Mouse (Mus musculus) megakaryocyte, embryonic 14.5 days (primary cell): ENCODE results near the gene 1110008P14Rik. TPM values are rescaled to one million over a fixed set of nuclear protein-coding genes. Genes with fewer than 3 reads are reported as not detected.
A peak's percentile ranks its signal among the peaks of the same experiment; 100 is the strongest.

Experiments
- H3K27me3 ChIP-seq: replicated peaks from 2 replicates; pipeline ENCODE3; 2012; ENCODE audit warnings: inconsistent platforms
- H3K36me3 ChIP-seq: replicated peaks from 2 replicates; pipeline ENCODE3; 2012; ENCODE audit warnings: low read length, inconsistent platforms, mixed read lengths
- H3K4me1 ChIP-seq: 2 replicates; pipeline ENCODE4 v1.6.1; 2012; ENCODE audit warnings: inconsistent platforms
- H3K4me3 ChIP-seq: replicated peaks from 2 replicates; pipeline ENCODE3; 2012; ENCODE audit warnings: moderate library complexity, mild to moderate bottlenecking, inconsistent platforms
- H3K9me3 ChIP-seq: 2 replicates; pipeline ENCODE4 v1.6.1; 2012; ENCODE audit warnings: inconsistent platforms
- FLI1 ChIP-seq: IDR thresholded peaks from 2 replicates; pipeline ENCODE4 v1.6.1; 2012; ENCODE audit warnings: low read length, inconsistent platforms, mixed read lengths
- GATA1 ChIP-seq: IDR thresholded peaks from 3 replicates; pipeline ENCODE4 v1.6.1; 2012; ENCODE audit warnings: mixed read lengths, low read length, inconsistent platforms, borderline replicate concordance
- polyA plus RNA-seq: library from polyadenylated mRNA; stranded (reverse); fragments of >175 nt; gene quantifications from 2 replicates; pipeline ENCODE4 v1.2.3, GENCODE M21; 2012; ENCODE audit warnings: low replicate concordance; ENCODE audit not compliant: insufficient read depth

1110008P14Rik gene
- polyA plus RNA-seq, 1 experiment: 74.3 TPM

DNA sequence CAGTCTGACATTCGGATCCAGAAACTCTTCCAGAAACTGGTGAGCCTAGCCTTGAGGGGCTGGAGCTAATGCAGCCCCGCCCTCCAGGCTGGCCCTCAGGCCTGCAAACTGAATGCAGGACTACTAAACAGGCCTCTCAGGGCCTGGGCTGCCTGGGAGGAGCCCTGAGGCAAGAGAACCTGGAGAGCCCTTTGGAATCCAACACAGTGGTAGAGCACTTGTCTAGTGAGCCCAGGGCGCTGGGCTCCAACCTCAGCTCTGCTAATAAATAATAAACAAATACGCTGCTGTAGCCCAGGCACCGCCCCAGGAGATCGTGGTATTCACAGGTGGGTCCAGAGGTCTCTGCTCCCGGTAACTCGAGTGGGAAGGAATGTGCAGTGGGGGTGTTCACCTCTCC lies 9.1 kb upstream of the 1110008P14Rik start:
- Histone ChIP-seq H3K9me3 (no peaks in the 10 kb centered on the region), H3K4me3 (no peak overlapping the region), H3K27me3 (peaks cover 49% of the 10 kb centered on the region), H3K4me1 (peaks cover 25% of the 10 kb centered on the region), H3K36me3 (no peaks in the 10 kb centered on the region)
- TF ChIP-seq FLI1: no peak
- no peak for TF ChIP-seq GATA1

DNA sequence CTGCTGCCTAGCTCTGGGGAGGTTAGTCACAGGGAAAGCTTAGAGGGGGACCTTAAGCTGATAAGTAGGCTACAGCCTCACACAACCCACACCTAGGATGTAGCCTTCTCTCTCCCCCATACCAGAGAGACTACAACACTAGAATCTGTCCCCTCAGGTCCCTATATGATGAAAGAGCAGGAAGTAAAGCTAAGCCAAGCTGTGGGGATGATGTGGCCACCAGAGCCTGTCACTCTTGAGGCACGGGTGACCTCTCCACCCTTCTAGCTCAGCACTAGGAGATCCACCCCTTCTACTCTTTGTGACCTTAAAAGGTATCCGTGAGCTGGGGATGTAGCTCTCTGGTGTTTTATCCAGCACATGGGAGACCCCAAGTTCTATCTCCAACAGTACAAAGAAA lies 7.4 kb upstream of the 1110008P14Rik start:
- TF ChIP-seq GATA1: no peak
- no peak for TF ChIP-seq FLI1
- Histone ChIP-seq H3K4me1 (peaks cover 22% of the 10 kb centered on the region), H3K27me3 (peaks cover 64% of the 10 kb centered on the region)

DNA sequence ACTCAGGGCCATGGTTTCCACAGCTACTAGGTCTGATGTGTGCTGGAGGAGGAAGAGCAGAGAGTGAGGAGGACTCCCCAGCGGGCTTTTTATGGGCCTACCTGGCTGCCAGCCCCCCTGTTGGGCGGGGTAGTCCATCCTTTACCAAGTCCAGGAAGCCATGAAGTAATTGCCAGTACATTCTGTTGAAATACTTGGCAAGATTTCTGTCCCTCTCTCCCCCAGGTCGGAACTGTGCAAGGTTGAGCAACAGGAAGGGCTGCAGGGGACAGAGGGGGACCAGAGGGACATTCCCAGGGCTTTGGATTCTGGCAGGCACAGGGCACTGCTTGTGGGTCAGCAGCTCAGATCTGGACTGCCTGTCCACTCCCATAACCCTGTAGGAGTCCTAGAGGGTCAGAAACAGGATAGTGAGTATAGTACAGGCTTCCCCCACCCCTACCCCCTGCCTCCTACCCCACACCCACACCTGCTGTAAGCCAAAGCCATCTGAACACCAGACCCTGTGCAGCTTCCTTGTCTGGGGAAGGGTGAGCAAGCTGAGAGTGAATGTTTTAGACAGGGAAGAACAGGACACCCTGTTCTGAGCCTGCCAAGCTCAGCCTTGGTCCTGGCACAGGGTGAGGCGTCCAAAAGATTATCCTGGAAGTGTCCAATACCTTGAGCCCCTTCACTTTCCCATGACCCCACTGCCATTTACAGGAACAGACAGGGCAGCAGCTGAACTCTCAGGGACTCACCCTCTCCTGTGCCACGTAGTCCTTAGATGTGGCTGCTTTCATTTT lies 6.2 kb upstream of the 1110008P14Rik start, which contains the start of gene Lcn2:
Gene Lcn2 (minus strand): TSS at position 547 of the 785 bp plus-strand sequence.
- Histone ChIP-seq H3K4me1 (peaks cover 30% of the 10 kb centered on the region), H3K36me3 (no peaks in the 10 kb centered on the region), H3K4me3 (no peak within 1 kb of the TSS), H3K27me3 (peaks cover 72% of the 10 kb centered on the region), H3K9me3 (no peaks in the 10 kb centered on the region)
- TF ChIP-seq FLI1 (no peak), GATA1 (no peak)

More for the DNA sequence above, 7.4 kb upstream of the 1110008P14Rik start:
- Histone ChIP-seq H3K36me3 (no peaks in the 10 kb centered on the region), H3K4me3 (no peak overlapping the region), H3K9me3 (no peaks in the 10 kb centered on the region)

DNA sequence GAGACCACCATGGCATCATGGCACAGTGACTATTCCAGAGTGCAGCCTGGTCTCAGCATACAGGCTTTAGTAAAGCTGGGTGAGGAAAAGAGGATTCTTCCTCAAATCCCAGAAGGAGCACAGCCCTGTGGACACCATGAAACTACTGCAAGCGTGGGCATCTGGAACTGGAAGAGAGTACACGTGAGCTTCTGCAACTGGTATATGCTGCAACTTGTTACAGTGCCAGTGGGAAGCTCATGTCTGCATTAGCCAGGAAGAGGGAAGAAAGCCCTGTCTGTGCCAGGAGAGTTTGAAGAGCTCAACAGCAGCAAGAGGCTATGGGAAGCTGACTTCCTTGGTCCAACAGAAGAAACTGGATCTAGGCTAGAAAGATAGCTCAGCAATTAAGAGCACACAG lies 951 bp upstream of the 1110008P14Rik start:
- no peak for TF ChIP-seq FLI1
- TF ChIP-seq GATA1: no peak
- Histone ChIP-seq H3K36me3 (peaks cover 25% of the 10 kb centered on the region), H3K27me3 (peaks cover 55% of the 10 kb centered on the region), H3K9me3 (no peaks in the 10 kb centered on the region), H3K4me1 (peaks cover 44% of the 10 kb centered on the region), H3K4me3 (peak overlapping the region; percentile 91)

DNA sequence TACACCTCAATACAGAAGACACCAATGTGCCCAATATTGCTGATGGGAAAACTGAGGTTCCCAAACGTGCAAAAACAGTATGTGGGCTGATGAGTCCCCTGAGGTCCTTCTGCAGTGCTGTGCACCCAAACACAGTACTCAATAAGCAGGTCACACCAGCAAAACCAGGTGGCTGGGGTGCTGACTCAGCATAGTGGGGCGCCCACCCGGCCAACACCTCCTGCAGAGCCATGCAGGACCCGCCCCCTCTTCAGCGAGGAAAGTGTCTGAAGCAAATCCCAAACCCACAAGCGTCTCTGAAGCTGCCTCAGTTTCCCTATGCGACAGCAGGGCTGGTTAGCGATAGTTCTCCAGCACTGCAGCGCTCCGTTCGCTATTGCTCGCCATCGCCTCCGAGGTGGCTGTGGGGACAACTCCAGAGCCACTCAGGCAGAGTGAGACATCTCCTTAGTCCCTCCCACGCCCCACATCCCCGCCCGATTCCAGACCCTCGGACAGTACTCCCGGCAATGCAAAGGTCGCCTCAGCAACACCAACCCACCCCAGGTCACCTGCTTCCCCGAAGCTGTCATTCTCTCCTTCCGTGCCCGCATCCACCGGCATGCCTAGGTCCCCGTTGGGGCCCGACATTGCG lies 480 bp downstream of the 1110008P14Rik start:
- Histone ChIP-seq H3K9me3 (no peaks in the 10 kb centered on the region), H3K4me1 (peaks cover 44% of the 10 kb centered on the region), H3K36me3 (peaks cover 39% of the 10 kb centered on the region), H3K27me3 (peaks cover 41% of the 10 kb centered on the region), H3K4me3 (peak overlapping the region; percentile 91)
- no peak for TF ChIP-seq GATA1
- no peak for TF ChIP-seq FLI1

DNA sequence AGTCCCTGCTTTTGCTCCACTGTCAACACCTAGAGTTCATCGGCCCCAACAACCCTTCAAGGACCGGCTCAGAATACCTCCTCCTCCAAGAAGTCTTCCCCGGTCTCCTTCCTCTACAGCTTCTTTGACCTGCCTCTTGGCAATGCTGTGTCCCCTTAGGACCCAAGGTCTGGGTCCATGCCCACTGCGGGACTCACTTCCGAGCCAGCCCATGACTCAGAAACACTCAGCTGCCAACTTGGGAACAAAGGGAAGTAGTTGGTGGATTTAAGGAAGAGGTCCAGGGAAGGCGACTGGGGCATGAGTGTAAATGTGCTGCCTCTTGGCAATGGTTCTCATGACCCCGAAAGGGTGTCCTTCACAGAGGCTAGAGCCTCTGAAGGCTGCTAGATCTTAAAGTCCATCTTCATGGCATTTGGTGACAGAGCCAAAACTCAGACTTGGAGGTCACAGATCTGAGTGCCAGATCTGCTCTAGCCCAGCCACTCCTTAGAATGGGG lies 1.7 kb downstream of the 1110008P14Rik start:
- peaks cover 29% of the 10 kb centered on the region for H3K27me3 ChIP-seq
- H3K4me3 ChIP-seq: no peak overlapping the region
- TF ChIP-seq FLI1 (no peak), GATA1 (no peak)
- peaks cover 51% of the 10 kb centered on the region for H3K36me3 ChIP-seq
- H3K9me3 ChIP-seq: no peaks in the 10 kb centered on the region
- peaks cover 39% of the 10 kb centered on the region for H3K4me1 ChIP-seq

DNA sequence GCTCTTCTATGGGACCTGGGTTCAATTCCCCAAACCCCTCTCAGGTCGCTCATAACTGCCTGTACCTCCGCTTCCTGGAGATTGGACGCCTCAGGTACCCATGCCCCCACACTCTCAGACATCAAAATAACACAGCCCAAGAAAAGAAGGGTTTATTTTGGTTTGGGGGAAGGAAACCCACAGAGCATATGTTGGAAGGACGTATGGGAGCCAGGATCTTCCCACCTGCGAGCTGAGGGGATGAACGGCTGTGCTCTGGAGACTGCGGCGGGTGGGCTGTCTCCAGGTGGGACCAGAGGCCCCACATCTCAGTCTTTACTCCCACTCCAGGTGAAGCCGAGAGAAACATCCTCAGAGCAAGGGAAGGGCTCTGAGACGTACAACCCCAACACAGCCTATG lies 4.8 kb downstream of the 1110008P14Rik start:
- no peaks in the 10 kb centered on the region for H3K9me3 ChIP-seq
- peaks cover 21% of the 10 kb centered on the region for H3K4me1 ChIP-seq
- TF ChIP-seq GATA1 (no peak), FLI1 (no peak)
- no peak overlapping the region for H3K4me3 ChIP-seq
- H3K36me3 ChIP-seq: peaks cover 77% of the 10 kb centered on the region
- H3K27me3 ChIP-seq: peaks cover 4% of the 10 kb centered on the region

DNA sequence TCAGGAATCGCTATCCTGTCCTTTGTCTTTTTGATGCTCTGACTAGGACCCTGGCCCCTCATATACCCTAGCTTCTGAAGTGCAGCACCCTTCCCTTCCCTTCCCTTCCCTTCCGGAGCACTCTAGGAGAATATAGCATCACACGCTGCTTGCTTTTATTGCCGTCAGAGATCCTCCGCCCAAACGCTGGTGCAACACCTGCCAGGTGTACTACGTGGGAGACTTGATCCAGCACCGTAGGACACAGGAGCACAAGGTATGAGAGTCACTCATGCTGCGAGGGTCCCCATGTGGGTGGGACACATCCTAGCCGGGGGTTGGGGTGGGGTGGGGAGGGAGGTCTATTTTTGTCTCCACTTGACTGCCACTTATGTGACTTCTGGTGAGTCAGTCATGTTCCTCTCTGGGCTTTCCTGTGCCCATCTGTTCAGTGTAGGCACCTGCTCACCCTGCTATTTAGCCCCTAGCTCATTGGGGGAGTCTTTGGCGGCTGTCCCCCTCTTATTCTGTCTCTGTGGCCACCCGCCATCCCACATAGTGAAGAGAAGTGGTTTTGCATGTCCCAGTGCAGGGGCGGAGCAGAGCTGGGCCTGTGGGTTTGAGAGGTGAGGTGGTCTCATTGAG lies 6.3 kb downstream of the 1110008P14Rik start:
- TF ChIP-seq FLI1 (no peak), GATA1 (no peak)
- H3K36me3 ChIP-seq: peaks cover 92% of the 10 kb centered on the region
- H3K27me3 ChIP-seq: peaks cover 2% of the 10 kb centered on the region
- H3K4me1 ChIP-seq: peaks cover 8% of the 10 kb centered on the region
- H3K9me3 ChIP-seq: no peaks in the 10 kb centered on the region
- no peak overlapping the region for H3K4me3 ChIP-seq

DNA sequence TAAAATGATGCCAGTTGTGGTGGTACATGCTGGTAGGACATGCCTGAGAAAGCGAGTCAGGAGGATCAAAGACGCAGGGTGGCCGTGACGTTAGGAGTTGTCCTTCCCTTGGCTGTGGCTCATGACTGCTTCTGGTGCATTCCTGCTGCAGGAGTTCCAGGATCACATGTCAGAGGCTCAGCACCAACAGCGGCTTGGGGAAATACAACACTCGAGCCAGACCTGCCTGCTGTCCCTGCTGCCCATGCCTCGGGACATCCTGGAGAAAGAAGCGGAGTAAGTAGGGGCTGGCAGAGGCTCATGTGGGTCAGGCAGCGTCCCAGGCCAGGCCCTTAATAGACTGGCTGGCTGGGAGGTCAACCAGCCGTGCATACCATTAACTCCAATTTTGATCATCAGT lies 7.5 kb downstream of the 1110008P14Rik start:
- Histone ChIP-seq H3K9me3 (no peaks in the 10 kb centered on the region), H3K36me3 (peaks cover 95% of the 10 kb centered on the region), H3K27me3 (no peaks in the 10 kb centered on the region), H3K4me3 (no peak overlapping the region), H3K4me1 (peaks cover 3% of the 10 kb centered on the region; the same call in 1 of the 2 replicates)
- TF ChIP-seq FLI1 (no peak), GATA1 (no peak)
